Mouse (Mus musculus) left cerebral cortex, adult 18-20 months (tissue): ENCODE measurements around the gene Tdrd5. TPM values are rescaled to one million over a fixed set of nuclear protein-coding genes. Genes with fewer than 3 reads are reported as not detected.
"Not testable (repeated sequence)": the region's sequence is repeated elsewhere in the genome, so short reads cannot be mapped to it uniquely, and the experiment has no call there.

ENCODE experiments used
- DNase-seq, 2 experiments: peaks; one replicate each; pipeline ENCODE4 v3.0.0; 2021 to 2022; ENCODE audit warnings: low spot score in 2 of 2, mixed read lengths in 1 of 2
- long read RNA-seq, 2 experiments: library from polyadenylated mRNA; stranded (forward); transcript quantifications; one replicate each; pipeline ENCODE4 v2.0.0; 2021
- total RNA-seq, 2 experiments: library from RNA; stranded (reverse); gene quantifications; 2 replicates each; pipeline ENCODE4 v1.2.3; 2021

The Tdrd5 gene
- 1 to 10 TPM; 2.2 to 3.3 TPM for total RNA-seq
- long read RNA-seq, experiment 1, partial matches to known transcripts, result 0 of 2 reads
- long read RNA-seq, experiment 1, other reads (novel, unspliced or antisense), result 2 of 2 reads
- long read RNA-seq, experiment 2, partial matches to known transcripts, result 1 of 2 reads
- long read RNA-seq, experiment 2, other reads (novel, unspliced or antisense), result 1 of 2 reads

GRCm38 (mm10) chr1:156302911-156303749, at the start of gene Tdrd5:
TSS of gene Tdrd5 (minus strand) at chr1:156303664.
- peak; percentile 43 to 66 for DNase-seq

GRCm38 (mm10) chr1:156352466-156352865, 49.0 kb upstream of the Tdrd5 start:
- DNase-seq, result no peak

GRCm38 (mm10) chr1:156350441-156350840, 47.0 kb upstream of the Tdrd5 start:
- DNase-seq, result no peak

DNA sequence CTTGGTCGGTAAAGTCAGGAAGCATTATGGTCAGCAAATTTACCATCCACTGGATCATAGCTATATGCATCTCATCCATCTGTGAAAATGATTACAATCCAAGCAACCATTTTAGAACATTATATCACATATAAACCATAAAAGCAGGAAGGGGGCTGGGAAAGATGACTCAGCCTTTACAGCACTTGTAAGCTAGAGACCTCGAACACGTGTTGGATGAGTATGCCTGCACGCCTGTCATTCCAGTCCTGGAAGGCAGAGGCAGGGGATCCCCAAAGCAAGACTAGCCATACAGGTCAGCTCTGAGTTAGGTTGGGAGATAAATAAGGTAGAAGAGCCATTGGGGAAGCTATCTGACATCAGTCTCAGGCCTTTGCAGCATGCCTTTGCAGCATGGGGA, 45.6 kb upstream of the Tdrd5 start:
- DNase-seq, result no peak

DNA sequence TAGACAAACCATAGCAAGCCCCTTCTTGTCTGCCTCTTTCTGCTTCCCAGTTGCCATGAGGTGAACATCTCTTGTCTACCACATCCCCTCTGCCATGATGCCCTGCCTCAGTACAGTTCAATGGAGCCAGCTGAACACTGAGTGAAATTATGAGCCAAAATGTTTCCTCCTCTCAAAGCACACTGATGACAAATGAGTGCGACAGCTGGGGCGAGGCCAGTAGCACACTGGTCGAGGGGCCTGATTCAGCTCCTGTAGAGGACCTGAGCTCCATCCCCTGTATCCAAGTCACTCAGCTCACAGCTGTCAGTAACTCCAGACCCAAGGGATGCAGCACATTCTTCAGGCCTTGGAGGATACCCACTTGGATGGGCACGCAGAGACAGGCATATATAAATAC, 42.2 kb upstream of the Tdrd5 start:
- no peak for DNase-seq

GRCm38 (mm10) chr1:156344433-156344832, 41.0 kb upstream of the Tdrd5 start:
- DNase-seq, result no peak

- DNase-seq, result no peak
Measured at GRCm38 (mm10) chr1:156340847-156341246, 37.4 kb upstream of the Tdrd5 start.

DNA sequence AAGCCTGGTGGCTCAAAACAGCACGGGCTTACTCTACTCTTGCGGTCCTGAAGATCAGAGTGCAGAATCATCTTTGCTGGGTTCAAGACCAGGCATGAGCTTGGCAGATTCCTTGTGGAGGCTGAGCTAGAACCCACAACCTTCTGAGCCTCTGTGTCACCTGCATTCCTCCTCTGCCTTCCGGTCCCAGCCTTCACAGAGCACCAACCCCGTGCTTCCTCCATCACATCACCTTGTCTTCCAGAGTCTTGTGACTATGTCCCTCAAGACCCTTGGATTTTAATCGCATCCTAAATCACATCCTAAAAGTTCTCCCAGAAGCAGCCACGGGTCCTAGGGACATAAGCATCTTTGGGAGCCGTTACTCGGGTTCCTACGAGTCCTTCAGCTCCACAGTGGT, 19.7 kb upstream of the Tdrd5 start:
- DNase-seq, result no peak

GRCm38 (mm10) chr1:156310630-156311029, 7.2 kb upstream of the Tdrd5 start, which contains the start of gene Nphs2:
TSS of gene Nphs2 (plus strand) at chr1:156310727.
- DNase-seq, result no peak

DNA sequence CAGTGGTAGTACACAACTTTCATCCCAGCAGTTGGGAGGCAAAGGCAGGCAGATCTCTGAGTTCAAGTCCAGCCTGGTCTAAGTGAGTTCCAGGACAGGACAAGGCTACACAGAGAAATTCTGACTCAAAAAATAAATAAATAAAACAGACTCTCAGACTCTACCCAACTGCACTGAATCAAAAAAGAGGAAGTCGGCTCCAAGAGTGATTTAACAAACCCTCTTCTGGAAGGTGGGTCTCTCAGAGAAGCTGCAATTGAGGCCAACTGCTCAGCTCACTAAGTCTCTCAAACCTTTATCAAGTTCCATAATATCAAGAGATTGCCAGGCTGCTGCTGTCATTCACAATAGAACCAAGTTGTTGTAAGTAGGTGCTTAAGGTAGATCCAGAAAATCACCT, 5.1 kb upstream of the Tdrd5 start:
- no peak for DNase-seq

DNA sequence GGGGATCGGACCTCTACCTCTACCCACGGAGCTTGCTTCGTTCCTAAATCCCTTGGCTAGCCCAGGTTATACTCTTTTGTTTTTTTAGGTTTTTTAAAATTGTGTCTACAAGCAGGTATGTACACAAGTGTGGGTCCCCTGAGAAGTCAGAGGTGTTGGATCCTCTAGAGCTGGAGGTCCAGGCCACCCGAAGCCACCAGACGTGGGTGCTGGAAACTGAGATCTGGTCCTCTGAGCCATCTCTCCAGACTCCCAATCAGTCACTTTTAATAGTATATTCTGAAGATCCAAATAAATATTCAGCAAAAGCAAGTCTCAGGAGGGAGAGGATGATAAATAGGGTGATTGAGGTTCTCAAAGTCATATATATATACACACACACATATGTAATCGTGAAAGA, 13.4 kb downstream of the Tdrd5 start:
- no peak for DNase-seq

DNA sequence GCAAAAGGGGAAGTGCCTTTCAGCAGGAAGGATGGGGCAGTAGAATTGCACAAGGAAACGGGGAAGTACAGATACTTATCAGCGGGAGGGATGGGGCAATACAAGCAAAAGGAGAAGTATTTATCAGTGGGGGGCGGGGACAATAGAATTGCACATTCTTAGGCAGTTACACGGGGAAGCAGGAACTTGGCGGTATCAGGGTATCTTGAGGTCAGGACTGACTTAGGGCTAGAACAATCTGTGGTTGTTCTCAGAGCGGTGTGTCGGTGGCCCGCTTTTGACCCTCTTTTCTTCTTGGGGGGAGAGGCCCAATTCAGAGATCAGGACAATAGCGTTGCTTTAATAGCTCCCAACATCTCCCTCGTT, 14.3 kb downstream of the Tdrd5 start:
- not testable (repeated sequence) for DNase-seq

DNA sequence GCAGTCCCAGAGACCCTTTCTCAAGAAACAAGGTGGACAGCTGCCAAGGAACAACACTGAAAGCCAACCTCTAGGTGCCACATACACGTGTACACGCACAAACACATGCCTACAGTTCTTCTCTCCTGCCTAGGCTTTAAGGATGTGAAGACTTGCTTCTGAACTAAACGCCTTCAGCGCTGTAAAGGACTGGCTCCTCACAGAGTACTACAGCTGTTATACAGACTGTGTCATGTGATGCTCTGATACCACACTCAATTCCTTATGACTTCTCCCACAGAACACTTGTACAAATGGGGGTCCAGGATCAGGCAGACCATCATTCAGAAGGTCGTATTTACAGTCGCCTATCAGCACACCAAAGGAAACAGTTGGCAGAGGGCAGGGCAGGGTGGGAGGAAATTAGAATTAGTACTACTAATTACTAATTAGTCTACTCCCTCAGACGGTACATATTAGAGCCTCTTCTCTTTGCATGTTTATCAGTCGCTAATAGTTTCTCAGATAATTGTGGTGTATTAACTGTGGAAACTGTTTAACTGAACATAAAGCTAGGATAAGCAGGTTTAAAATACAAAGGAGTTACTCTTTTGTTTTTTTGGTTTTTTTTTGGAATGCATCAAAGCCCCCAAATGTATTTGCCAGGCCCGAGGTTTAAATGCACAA, 14.8 kb downstream of the Tdrd5 start:
- no peak for DNase-seq

DNA sequence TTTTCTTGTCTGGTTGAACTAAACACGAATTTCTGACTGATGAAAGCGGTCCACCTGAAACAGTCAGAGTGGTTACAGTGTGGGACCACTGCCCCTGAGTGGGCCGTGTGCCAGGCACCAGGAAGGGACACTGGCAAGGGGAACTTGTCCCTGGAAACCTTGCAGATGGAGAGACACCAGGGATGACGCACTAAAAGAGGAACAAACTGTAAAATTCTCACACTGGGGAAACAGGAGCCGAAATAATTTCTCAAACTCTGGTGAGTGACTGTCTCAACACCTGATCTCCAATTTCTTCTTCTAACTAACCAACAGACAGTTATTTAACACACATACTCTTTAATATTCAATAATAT, 17.9 kb downstream of the Tdrd5 start:
- DNase-seq, result no peak

DNA sequence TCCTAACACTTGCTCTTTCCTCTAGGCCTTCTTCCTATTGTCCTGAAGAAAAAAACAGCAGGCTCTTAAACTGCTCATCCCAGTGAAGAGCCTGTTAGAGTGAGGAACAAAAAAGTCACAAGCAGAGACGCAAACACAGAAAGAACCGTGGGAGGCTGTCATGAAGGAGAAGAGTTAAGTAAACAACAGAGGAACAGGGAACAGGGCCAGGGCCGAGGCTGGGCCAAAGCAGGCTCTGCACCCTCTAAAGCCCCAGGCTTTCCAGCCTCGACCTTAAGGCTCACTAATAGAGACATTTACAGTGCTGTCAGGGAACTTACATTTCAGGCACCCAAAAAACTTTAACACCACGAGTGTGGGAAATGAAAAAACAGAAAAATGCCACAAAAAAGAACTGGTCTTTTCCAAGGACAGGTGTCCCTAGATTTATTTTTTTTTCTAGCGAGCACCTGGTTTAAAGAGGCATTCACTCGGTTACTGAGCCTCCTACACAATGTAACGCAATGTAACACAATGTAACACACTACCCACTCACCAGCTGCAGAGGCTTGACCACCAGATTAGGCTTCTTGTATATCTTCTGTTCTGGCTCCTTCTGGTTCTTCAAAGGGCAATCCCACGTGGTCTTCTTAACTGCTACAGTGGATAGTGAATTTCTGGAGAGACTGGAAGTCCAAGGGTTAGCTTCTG, 18.5 kb downstream of the Tdrd5 start:
- peak; percentile 40 for DNase-seq

GRCm38 (mm10) chr1:156284207-156284606, 19.3 kb downstream of the Tdrd5 start:
- DNase-seq, result no peak

GRCm38 (mm10) chr1:156280131-156280530, 23.3 kb downstream of the Tdrd5 start:
- no peak for DNase-seq

DNA sequence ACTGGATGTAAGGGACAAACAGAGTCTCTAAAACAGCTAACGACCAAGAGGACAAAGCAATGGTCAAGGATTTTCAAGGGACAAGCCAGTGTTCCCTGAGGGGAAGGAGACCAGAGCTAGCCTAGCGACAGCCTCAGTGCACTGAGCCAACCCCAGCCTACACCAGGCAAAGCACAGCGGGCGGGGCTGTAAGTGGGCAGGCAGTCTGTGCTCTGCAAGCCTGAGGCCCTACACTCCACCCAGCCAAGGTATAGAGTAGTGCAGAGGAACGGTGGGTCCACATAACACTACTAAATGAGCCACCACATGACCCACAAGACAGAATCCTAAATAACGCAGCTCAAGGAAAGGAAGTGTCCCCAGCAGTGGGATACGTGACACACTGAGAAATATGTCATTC, 29.8 kb downstream of the Tdrd5 start:
- DNase-seq, result no peak

GRCm38 (mm10) chr1:156271654-156272053, 31.8 kb downstream of the Tdrd5 start:
- DNase-seq, result no peak

- DNase-seq, result no peak
Measured at GRCm38 (mm10) chr1:156270471-156270870, 33.0 kb downstream of the Tdrd5 start.

DNA sequence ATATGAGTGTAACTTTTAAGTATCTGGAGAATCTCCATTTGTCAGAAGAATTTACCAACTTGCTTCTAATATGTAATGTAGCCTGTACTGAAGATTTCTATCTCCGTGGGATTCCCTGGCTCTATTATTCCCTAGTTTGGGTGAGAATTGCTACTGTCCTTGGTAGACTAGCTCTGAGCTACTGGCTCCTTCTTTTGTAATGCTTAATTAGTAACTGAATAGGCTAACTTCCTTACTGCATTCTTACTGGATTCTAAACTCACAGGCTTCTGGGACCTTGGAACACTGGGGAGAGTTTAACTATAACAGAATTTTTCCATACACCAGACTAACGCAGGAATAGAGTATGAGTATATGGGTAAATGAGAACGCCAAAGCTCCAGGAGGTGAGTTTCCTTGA, 34.9 kb downstream of the Tdrd5 start:
- DNase-seq, result not testable (repeated sequence)

DNA sequence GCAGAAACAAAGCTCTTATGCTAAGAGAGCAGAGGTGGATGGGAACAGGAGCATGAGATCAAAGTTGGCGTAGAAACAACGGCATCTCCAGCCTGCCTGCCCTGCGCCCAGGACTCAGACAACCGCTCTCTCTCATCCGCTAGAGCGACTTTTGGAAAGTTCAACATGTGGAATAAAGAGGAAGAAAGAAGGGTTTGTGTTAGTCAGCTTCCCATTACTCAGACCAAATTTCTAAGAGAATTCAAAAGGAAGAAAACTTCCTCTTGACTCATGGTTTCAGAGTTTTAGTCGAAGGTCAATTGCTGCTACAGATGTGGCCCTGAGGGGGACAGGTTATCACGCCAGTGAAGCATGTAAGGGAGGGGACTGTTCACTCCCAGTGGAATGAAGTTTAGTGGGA, 39.5 kb downstream of the Tdrd5 start:
- no peak for DNase-seq
